ENCODE assay signal across 17 mouse cellular contexts in genomic region chr2:156512028-156512427, GRCm38 (mm10).
"Had no signal": no experiment of that assay in that cellular context is flagged by ENCODE, and none has a peak within 500 bp of the region (broad histone marks: within the 10 kb centered on the region; RNA-seq: fewer than 3 reads in every experiment).

No protein-coding gene starts in this region.

- DNase-seq: lung, adult 18-20 months; lung, embryonic 14.5 days; lung, postnatal 10 days; lung, postnatal 4 days; midbrain, embryonic 14.5 days; retina, postnatal 1 day; right cerebral cortex, postnatal 14 days; spleen, adult 18-20 months; thymus, adult 18-20 months; thymus, postnatal 25 days; thymus, postnatal 4 days had no signal

- H3K4me3 ChIP-seq: midbrain, embryonic 10.5 days; midbrain, embryonic 12.5 days; myocyte; neural tube, embryonic 13.5 days; neural tube, embryonic 15.5 days had no signal

- H3K27ac ChIP-seq: liver, embryonic 14.5 days; midbrain, embryonic 10.5 days; midbrain, embryonic 12.5 days; neural tube, embryonic 13.5 days; neural tube, embryonic 15.5 days had no signal
